Mouse (Mus musculus): Measurements from ENCODE around the gene Fam173a.
A peak's percentile ranks its signal among the peaks of the same experiment; 100 is the strongest.

Gene Fam173a

DNA sequence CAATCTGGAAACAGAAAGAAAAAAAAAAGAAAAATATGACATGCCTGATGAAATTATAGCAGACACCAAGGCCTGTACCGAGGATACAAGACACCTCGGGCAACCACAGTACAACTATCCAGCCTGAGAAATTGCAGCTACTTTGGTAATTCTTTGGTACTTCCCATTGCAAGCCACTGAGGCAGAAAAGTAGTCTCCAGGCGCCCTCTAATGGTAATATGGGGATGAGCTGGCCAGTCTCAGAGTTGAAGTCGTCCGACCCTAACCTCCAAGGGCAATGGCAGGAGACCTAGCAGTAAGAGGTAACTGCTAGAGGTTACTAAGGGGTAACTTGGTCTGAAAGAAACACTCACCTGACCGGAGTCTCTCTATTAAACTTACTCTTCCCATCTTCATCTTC lies 8.3 kb upstream of the Fam173a start:
- DNase-seq (ENCODE audit: low read depth, low spot score), result peak; percentile 82

DNA sequence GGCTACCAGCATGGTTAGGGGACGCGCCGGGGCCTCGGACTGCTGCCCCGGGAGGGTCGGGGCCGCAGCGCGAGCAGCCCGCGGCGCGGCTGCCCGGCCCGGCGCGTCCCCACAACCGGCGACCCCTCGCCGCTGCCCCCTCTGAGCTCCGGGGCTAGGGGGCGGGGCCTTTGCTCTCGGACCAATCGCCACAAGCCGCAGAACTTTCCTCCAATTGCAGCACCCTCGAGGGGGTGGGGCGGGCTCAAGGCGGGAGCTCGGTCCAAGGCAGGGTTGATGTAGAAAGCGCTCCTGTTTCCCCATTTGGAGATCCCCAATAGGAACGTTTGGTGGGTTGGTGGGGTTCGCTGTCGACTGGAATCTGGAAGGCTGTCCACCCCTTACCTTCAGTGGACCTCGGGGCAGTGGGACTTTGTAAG lies 4.3 kb upstream of the Fam173a start, which contains the start of gene Metrn:
Metrn (minus strand) TSS at position 186 of the 419 bp plus-strand sequence.
- peak; percentile 84 for DNase-seq (ENCODE audit: low read depth, low spot score)

DNA sequence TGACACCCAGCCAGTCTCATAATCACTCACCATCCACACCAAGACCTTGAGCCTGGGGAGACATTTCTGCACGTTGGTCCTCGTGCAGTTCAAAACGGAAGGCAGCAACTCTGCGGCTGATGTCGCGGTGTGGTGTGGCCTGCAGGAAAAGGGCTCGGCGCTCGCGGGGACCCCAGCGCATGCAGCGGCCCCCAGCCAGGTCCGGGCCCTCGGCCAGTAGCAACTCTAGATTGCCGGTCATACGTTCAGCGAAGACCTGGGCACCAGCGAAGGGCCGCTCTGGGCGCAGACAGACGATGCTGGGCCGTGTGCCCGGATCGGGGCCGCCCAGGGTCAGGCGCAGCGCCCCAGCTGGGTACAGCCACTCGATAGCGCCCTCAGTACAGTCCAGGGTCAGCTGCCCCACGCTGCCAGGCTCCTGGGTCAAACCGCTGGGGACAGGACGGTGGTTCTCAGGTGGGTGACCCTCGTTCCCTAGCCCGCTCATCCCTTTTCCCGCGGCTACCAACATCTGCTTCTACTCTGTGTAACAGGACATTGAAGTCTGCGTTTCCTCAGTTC lies 3.6 kb upstream of the Fam173a start:
- DNase-seq (ENCODE audit: low read depth, low spot score), result no peak

GRCm38 (mm10) chr17:25795609-25796092 lies 3.0 kb upstream of the Fam173a start, which contains the start of gene AC134908.4:
Gene AC134908.4 (minus strand): TSS chr17:25795659.
- DNase-seq (ENCODE audit: low read depth, low spot score), result no peak

DNA sequence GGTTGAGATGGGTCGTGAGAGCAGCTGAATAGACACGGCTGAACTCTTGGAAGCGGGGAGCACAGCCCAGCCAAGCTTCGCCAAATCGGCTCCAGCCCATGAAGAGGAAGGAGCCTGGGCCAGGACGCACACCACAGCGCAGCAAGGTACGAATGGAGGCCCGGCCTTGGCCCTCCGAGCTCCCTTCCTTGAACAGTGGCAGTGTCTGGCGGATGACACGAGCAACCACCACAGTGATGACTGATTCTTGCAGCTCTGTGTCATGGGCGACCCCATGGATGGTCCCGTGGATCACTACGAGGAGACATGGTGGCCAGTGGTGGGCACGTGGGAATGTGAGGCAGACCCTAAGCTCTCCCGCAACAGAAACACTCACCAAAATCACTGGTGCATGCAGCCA lies 2.3 kb upstream of the Fam173a start:
- no peak for DNase-seq (ENCODE audit: low read depth, low spot score)

DNA sequence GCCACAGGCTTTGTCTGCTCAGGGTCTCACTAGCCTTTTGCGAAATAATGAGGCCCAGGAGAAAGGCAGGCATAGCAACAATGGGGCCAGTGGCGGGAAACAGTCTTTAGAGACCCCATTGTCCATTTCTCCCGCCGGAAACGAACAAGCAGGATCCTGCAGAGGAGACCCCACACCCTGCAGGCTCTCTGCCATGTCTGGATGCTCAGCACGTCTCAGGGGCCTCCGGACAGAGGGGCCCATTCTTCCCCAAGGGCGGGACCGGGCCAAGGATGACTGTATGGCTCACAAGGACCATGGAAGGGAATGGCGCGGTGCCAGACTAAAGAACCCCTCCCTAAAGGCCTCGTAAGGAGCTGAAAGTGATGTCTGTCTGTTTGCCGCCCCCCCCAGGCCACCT lies 1.5 kb upstream of the Fam173a start:
- DNase-seq (ENCODE audit: low read depth, low spot score), result no peak

DNA sequence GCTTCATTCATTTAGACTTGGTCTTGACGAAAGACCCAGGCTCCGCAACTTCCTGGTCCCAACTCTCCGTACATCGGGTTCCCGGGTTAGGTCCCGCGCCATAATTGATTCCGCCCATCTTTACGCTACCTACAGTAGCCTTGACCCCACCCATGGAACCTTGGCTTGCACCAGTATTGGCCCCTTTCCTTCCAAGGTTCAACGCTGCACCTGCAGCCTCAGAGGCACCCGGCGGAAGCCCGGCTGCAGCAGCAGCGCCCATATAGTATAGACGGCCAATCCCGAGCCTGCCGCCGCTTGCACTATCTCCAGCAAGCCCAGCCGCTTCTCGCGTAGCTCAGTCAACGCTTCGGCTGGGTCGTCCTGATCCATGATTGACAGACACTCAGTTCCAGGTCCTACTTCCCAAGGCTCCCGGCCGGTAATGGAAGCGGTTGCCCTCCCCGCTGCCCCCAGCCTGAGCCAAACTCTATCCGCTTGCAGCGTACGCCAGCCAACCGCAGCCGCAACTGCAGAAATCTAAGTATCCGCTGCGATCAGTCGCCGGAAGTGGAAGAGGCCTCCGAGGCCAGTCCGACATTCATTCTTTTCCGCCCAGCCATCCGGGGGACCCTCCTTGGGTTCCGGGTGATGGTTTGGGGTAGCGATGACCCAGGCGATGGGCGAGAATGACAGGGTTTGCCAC lies 716 bp downstream of the Fam173a start:
- DNase-seq (ENCODE audit: low read depth, low spot score), result peak; percentile 90

GRCm38 (mm10) chr17:25791320-25791842 lies 1.3 kb downstream of the Fam173a start:
- no peak for DNase-seq (ENCODE audit: low read depth, low spot score)

DNA sequence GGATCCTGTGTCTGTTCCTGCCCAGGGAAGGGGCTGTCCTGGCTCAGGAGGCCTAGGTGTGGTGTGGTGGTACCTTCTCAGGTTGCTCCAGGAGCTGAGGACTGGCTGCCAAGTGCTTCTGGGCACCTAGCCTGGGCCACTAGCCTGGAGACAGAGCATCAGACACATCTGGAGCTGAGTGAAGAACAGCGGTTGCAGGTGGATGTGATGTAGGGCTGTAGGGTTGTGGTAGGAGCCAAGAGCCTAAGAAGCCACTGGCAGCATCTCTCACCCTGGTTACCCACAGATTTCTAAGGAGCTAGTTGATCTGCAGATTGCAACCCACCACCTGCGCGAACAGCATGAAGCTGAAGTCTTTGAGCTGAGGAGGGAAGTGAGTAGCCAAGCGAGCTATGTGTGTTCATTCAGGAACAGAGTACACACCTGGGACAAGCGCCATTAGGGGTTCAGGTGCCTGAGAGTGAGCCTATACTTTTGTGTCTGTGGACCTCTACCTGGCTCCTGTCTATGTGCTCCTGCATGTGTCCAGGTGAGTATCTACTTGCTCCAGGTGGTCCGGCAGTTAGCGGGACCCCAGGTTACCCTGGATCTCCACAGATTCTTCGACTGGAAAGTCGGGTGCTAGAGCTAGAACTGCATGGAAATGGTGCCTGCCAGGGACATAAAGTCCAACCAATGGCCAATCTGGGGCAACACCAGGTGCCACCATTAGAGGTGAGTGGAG lies 5.8 kb downstream of the Fam173a start:
- DNase-seq (ENCODE audit: low read depth, low spot score), result no peak

GRCm38 (mm10) chr17:25786280-25786679 lies 6.4 kb downstream of the Fam173a start, which contains the start of gene Ccdc78:
Gene Ccdc78 (plus strand): TSS chr17:25786580.
- DNase-seq (ENCODE audit: low read depth, low spot score), result no peak

- DNase-seq (ENCODE audit: low read depth, low spot score), result peak; percentile 94
These were observed 7.4 kb downstream of the Fam173a start, which contains the start of gene Haghl for GRCm38 (mm10) chr17:25785281-25785745. Gene Haghl (minus strand): TSS chr17:25785673.

DNA sequence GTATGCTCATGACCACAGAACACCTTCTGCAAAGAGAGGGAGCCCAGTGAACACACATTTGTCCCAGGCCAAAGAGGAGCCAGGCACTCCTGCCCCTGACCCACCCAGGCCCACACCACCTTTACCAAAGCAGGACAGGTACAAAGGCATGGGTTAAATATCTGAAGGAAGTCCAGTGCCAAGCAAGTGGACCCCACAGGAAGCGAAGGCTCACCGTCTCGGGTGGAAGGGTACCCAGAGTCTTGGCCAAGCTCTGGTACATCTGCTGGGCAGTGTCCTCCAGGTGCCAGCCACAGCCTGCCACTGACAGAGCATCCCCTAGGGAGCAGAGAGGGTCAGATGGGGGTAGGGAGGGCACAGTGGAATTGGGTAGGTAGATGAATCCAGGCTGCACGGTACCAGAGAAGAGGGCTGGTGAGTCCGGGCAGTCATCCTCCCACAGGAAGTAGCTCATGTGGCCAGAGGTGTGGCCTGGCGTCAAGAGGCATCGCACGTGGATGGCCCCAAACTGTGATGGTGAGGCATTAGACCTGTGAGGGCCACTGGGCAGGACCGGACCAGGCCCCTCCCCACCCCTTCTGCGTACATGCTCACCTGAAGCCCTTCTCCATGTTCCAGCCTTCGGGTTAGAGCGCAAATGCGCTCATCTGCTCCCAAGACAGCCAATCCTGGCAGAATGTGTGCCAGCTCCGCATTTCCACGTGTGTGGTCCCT lies 8.7 kb downstream of the Fam173a start:
- no peak for DNase-seq (ENCODE audit: low read depth, low spot score)

- no peak for DNase-seq (ENCODE audit: low read depth, low spot score)
These were observed 9.6 kb downstream of the Fam173a start for GRCm38 (mm10) chr17:25783086-25783485.

DNA sequence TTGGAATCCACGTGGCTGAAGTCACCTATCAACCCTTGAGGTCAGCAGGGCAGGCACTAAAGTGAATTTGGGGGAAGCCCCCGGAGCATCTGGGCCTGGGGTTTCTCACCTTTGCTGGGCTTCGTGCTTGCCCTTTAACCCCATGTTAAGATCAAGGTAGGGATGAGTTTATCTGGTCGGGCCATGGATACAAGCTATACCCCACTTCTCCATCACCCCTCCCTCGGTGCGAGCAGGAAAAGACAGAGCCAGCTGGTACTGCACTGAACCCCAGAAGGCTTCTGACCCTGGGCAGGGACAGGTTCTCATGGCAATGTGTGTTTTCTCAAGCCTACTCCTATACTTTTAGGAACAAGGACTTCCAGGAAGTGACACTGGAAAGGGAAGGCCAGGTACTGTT lies 11.4 kb downstream of the Fam173a start:
- no peak for DNase-seq (ENCODE audit: low read depth, low spot score)

GRCm38 (mm10) chr17:25777948-25778347 lies 14.8 kb downstream of the Fam173a start:
- no peak for DNase-seq (ENCODE audit: low read depth, low spot score)

GRCm38 (mm10) chr17:25775318-25776062 lies 17.2 kb downstream of the Fam173a start:
- no peak for DNase-seq (ENCODE audit: low read depth, low spot score)

DNA sequence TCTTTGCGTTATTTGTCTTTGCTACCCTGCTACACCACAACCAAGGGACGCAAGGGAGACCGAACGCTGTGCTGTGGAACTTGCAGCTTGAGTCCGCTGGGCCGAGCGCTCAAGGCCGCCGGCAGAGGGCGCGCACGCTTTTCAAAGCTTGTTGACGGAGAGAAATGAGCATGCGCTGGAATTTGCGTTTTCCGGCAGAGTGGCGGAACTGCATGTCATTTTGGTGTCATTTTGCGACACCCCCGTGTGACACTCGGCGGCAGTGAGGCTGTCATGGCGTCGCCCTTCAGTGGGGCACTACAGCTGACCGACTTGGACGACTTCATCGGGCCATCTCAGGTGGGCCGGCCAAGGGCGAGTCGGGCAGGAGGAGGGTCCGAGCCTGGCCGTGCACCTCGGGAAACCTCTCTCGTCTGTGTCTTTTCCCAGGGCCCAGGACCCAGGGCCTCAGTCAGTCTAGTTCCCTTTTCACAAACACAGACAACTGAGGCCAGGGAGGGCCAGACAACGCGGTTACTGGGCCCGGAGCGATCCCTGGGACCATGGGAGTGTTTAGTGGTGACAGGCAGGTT lies 19.1 kb downstream of the Fam173a start, which contains the start of gene Narfl:
Narfl (plus strand) TSS at position 228 of the 572 bp plus-strand sequence.
- peak; percentile 96 for DNase-seq (ENCODE audit: low read depth, low spot score)

DNA sequence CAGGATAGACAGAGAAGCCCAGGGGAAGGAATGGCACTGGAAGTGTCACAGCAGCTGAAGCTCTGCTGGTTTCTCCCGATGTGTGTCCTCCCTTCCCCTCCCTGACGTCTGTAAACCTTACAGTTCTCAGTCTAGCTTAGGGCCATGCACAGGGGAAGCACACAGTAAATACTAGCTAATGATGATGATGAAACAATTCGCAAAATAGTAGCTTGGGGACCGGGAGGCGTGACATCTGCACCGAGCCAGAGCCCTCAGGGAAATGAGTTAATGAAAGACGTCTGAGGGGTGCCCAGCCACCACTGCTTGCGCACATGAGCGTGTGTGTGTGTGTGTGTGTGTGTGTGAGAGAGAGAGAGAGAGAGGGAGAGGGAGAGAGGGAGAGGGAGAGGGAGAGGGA lies 23.4 kb downstream of the Fam173a start:
- DNase-seq (ENCODE audit: low read depth, low spot score), result no peak

DNA sequence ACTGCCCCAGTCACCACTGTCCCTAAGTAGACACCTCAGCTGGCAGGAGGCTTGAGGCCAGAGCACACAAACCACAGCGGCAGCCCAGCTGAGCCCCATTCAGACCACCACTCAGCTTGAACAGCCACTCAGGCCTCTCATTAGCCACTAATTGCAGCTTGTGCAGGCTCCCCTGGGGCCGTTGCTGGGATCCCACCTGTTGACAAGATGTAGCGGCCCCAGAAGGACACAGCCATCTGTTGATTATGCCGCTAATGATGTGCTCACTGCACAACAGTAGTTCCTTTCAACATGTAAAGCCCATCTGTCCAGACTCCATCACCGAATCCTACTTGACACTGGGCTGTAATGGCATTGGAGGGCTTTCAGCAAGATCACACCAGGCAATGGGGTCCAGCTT lies 26.8 kb downstream of the Fam173a start:
- DNase-seq (ENCODE audit: low read depth, low spot score), result no peak

- DNase-seq (ENCODE audit: low read depth, low spot score), result no peak
These were observed 30.1 kb downstream of the Fam173a start for GRCm38 (mm10) chr17:25762591-25762990.
